Mouse (Mus musculus) ES-E14 (cell line): ENCODE measurements around the gene Mybbp1a.

Experiments used
- CHD2 ChIP-seq: IDR thresholded peaks from 2 replicates; pipeline ENCODE4 v1.6.1; 2014; ENCODE audit warnings: mild to moderate bottlenecking, low read depth, low read length, inconsistent platforms
- ZC3H11A ChIP-seq: IDR thresholded peaks from 2 replicates; pipeline ENCODE4 v1.6.1; 2012; ENCODE audit warnings: low read depth, mild to moderate bottlenecking, inconsistent platforms, low read length, borderline replicate concordance

DNA sequence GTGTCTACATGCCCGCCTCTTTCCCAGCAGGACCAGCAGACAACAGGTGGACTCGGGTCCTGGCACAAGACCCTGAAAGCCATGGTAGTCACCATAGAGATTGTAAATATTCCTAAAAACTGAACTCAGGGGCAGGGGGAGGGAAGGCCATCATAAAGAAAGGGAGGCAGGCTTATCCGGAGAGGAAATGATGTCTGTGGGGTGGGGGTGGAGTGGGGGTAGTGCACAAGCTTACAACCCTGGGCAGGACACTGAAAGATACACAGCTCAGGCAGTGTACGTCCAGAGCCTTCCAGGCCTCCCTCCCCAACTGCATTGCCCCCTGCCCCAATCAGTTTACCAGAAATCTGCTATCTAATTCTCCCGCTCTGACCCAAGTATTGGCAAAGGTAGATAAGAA, 46.0 kb downstream of the Mybbp1a start:
- TF ChIP-seq CHD2 (no peak), ZC3H11A (no peak)
